Mouse (Mus musculus) MEL (cell line): ENCODE data around the gene Phlda3.

ENCODE experiments used
- CTCF ChIP-seq, 3 experiments: IDR thresholded peaks in 2 of 3; conservative IDR thresholded peaks in 1 of 3; 2 replicates each; pipeline ENCODE4 v1.5.1; 2011 to 2012; ENCODE audit warnings: low read length in 3 of 3, low read depth in 2 of 3, mild to moderate bottlenecking in 2 of 3, improper control_type of control experiment in 1 of 3, inconsistent platforms in 1 of 3, mixed read lengths in 1 of 3, moderate library complexity in 1 of 3; ENCODE audit not compliant: control insufficient read depth in 1 of 3, insufficient read depth in 1 of 3, poor library complexity in 1 of 3, severe bottlenecking in 1 of 3
- GABPA ChIP-seq: IDR thresholded peaks from 2 replicates; pipeline ENCODE4 v1.6.1; 2012; ENCODE audit warnings: low read depth, mild to moderate bottlenecking, inconsistent platforms, low read length, improper control_type of control experiment, moderate library complexity
- MAFK ChIP-seq: IDR thresholded peaks from 2 replicates; pipeline ENCODE4 v1.6.1; 2011; ENCODE audit warnings: low read depth, mild to moderate bottlenecking, low read length, improper control_type of control experiment, borderline replicate concordance
- POLR2A ChIP-seq, 2 experiments: IDR thresholded peaks; 2 replicates each; pipeline ENCODE4 v1.6.1; 2011 to 2012; ENCODE audit warnings: low read length in 2 of 2, mild to moderate bottlenecking in 2 of 2, control low read depth in 1 of 2, improper control_type of control experiment in 1 of 2, low read depth in 1 of 2, moderate library complexity in 1 of 2; ENCODE audit not compliant: control insufficient read depth in 1 of 2, insufficient read depth in 1 of 2, poor library complexity in 1 of 2
- POLR2AphosphoS5 ChIP-seq: IDR thresholded peaks from 2 replicates; pipeline ENCODE4 v1.6.1; 2012; ENCODE audit warnings: low read depth, borderline replicate concordance, mild to moderate bottlenecking, inconsistent platforms, low read length, moderate library complexity, mixed read lengths
- TBP ChIP-seq: IDR thresholded peaks from 2 replicates; pipeline ENCODE4 v1.8.0; 2011; ENCODE audit warnings: low read depth, low read length, improper control_type of control experiment
- USF1 ChIP-seq: IDR thresholded peaks from 2 replicates; pipeline ENCODE4 v1.6.1; 2014; ENCODE audit warnings: low read depth, mild to moderate bottlenecking, inconsistent platforms, low read length, improper control_type of control experiment, moderate library complexity

- no peak for TF ChIP-seq CTCF (IDR thresholded peaks at IDR 0.05 in 2 of 3, conservative IDR thresholded peaks at IDR 0.05 in 1 of 3; ENCODE audit: control insufficient read depth in 1 of 3, insufficient read depth in 1 of 3, low read depth in 2 of 3, low read length in 3 of 3, poor library complexity in 1 of 3, severe bottlenecking in 1 of 3)
- no peak for TF ChIP-seq GABPA
- no peak for TF ChIP-seq POLR2A (IDR thresholded peaks at IDR 0.05; ENCODE audit: control insufficient read depth in 1 of 2, insufficient read depth in 1 of 2, low read depth in 1 of 2, low read length in 2 of 2, poor library complexity in 1 of 2)
- no peak for TF ChIP-seq POLR2AphosphoS5
- TF ChIP-seq MAFK = no peak
- no peak for TF ChIP-seq TBP
- TF ChIP-seq USF1 = no peak
Observed at GRCm38 (mm10) chr1:135776596-135776995, 10.7 kb downstream of the Phlda3 start.
